Mouse (Mus musculus): ENCODE data around the gene Tenm2.

The Tenm2 gene

GRCm38 (mm10) chr11:36123275-36123674, 1112.5 kb downstream of the Tenm2 start:
- DNase-seq (ENCODE audit: low read depth), result no peak

GRCm38 (mm10) chr11:36121410-36121929, 1114.3 kb downstream of the Tenm2 start:
- no peak for DNase-seq (ENCODE audit: low read depth)

- DNase-seq (ENCODE audit: low read depth), result no peak
Observed at GRCm38 (mm10) chr11:36120591-36121409, 1115.0 kb downstream of the Tenm2 start.

- no peak for DNase-seq (ENCODE audit: low read depth)
Observed at GRCm38 (mm10) chr11:36113326-36113725, 1122.4 kb downstream of the Tenm2 start.

- no peak for DNase-seq (ENCODE audit: low read depth)
Observed at GRCm38 (mm10) chr11:36108970-36109731, 1126.6 kb downstream of the Tenm2 start.

- DNase-seq (ENCODE audit: low read depth), result no peak
Observed at GRCm38 (mm10) chr11:36107840-36108239, 1127.9 kb downstream of the Tenm2 start.

GRCm38 (mm10) chr11:36106639-36107038, 1129.1 kb downstream of the Tenm2 start:
- DNase-seq (ENCODE audit: low read depth), result no peak

GRCm38 (mm10) chr11:36103556-36103955, 1132.2 kb downstream of the Tenm2 start:
- DNase-seq (ENCODE audit: low read depth), result no peak

- no peak for DNase-seq (ENCODE audit: low read depth)
Observed at GRCm38 (mm10) chr11:36096219-36096618, 1139.5 kb downstream of the Tenm2 start.

- no peak for DNase-seq (ENCODE audit: low read depth)
Observed at GRCm38 (mm10) chr11:36090210-36090609, 1145.6 kb downstream of the Tenm2 start.

GRCm38 (mm10) chr11:36081399-36082053, 1154.2 kb downstream of the Tenm2 start:
- no peak for DNase-seq (ENCODE audit: low read depth)

GRCm38 (mm10) chr11:36080766-36081165, 1155.0 kb downstream of the Tenm2 start:
- DNase-seq (ENCODE audit: low read depth), result no peak

- DNase-seq (ENCODE audit: low read depth), result no peak
Observed at GRCm38 (mm10) chr11:36078391-36078790, 1157.4 kb downstream of the Tenm2 start.

- DNase-seq (ENCODE audit: low read depth), result no peak
Observed at GRCm38 (mm10) chr11:36074015-36074567, 1161.7 kb downstream of the Tenm2 start.

GRCm38 (mm10) chr11:36073074-36073818, 1162.5 kb downstream of the Tenm2 start:
- no peak for DNase-seq (ENCODE audit: low read depth)

- no peak for DNase-seq (ENCODE audit: low read depth)
Observed at GRCm38 (mm10) chr11:36072646-36073045, 1163.1 kb downstream of the Tenm2 start.

GRCm38 (mm10) chr11:36072038-36072437, 1163.7 kb downstream of the Tenm2 start:
- DNase-seq (ENCODE audit: low read depth), result no peak

- no peak for DNase-seq (ENCODE audit: low read depth)
Observed at GRCm38 (mm10) chr11:36059325-36059843, 1176.4 kb downstream of the Tenm2 start.

GRCm38 (mm10) chr11:36056525-36056924, 1179.2 kb downstream of the Tenm2 start:
- no peak for DNase-seq (ENCODE audit: low read depth)

GRCm38 (mm10) chr11:36054323-36054722, 1181.4 kb downstream of the Tenm2 start:
- DNase-seq (ENCODE audit: low read depth), result no peak

GRCm38 (mm10) chr11:36053457-36053856, 1182.3 kb downstream of the Tenm2 start:
- DNase-seq (ENCODE audit: low read depth), result no peak

Measured in naive thymus-derived CD4-positive, alpha-beta T cell, adult 2 months (primary cell).